Mouse (Mus musculus) forebrain, embryonic 11.5 days (tissue): ENCODE results near the gene Dscam. TPM values are rescaled to one million over a fixed set of nuclear protein-coding genes. Genes with fewer than 3 reads are reported as not detected.

Experiments
- ATAC-seq: fragments of 200-750 bp; cut with Nextera tagmentation; replicated peaks from 2 replicates; pipeline ENCODE4 v1.8.0; 2017; ENCODE audit warnings: moderate TSS enrichment; ENCODE audit not compliant: low FRiP score
- DNase-seq: peaks from one replicate; pipeline ENCODE4 v3.0.0-alpha.2; 2017; ENCODE audit warnings: low spot score
- H3K27ac ChIP-seq: fragments of 300-500 bp; sonication (generic); 2 replicates; pipeline ENCODE4 v1.5.1; 2014; ENCODE audit warnings: low read depth, low read length
- H3K27me3 ChIP-seq: fragments of 300-500 bp; sonication (generic); 2 replicates; pipeline ENCODE4 v1.6.1; 2014; ENCODE audit warnings: mild to moderate bottlenecking, low read length, mixed read lengths; ENCODE audit not compliant: control insufficient read depth, insufficient read depth
- H3K36me3 ChIP-seq: fragments of 300-500 bp; sonication (generic); 2 replicates; pipeline ENCODE4 v1.6.1; 2014; ENCODE audit warnings: mild to moderate bottlenecking, low read length, moderate library complexity, mixed read lengths; ENCODE audit not compliant: control insufficient read depth, insufficient read depth
- H3K4me1 ChIP-seq: fragments of 300-500 bp; sonication (generic); replicated peaks from 2 replicates; pipeline ENCODE4 v1.6.1; 2014; ENCODE audit warnings: low read length, mixed read lengths; ENCODE audit not compliant: control insufficient read depth, insufficient read depth
- H3K4me2 ChIP-seq: fragments of 300-500 bp; sonication (generic); 2 replicates; pipeline ENCODE4 v1.6.1; 2014; ENCODE audit warnings: low read depth, mild to moderate bottlenecking, low read length, moderate library complexity, mixed read lengths; ENCODE audit not compliant: severe bottlenecking
- H3K4me3 ChIP-seq: fragments of 300-500 bp; sonication (generic); 2 replicates; pipeline ENCODE4 v1.5.1; 2014; ENCODE audit warnings: low read depth, low read length
- H3K9ac ChIP-seq: fragments of 300-500 bp; sonication (generic); 2 replicates; pipeline ENCODE4 v1.6.1; 2014; ENCODE audit warnings: low read length
- H3K9me3 ChIP-seq: fragments of 300-500 bp; sonication (generic); 2 replicates; pipeline ENCODE4 v1.6.1; 2016; ENCODE audit warnings: low read length, mixed read lengths; ENCODE audit not compliant: control insufficient read depth
- WGBS: fragments of 180-500 bp; shearing (Covaris S2); extraction: QIAGEN DNeasy Blood & Tissue Kit; methylation state at CpG from one replicate; pipeline ENCODE4 v1.1.7; 2014; 5-methylcytosine and 5-hydroxymethylcytosine counted together
- polyA plus RNA-seq: library from polyadenylated mRNA; unstranded; fragments of >200 nt; fragmentation: Nextera tagmentation; extraction: Ambion mirVana; gene quantifications from 2 replicates; pipeline ENCODE4 v1.2.1, GENCODE M21; 2014

Dscam gene
- polyA plus RNA-seq, 1 experiment from 2014 or later, result 0.88 TPM

- Histone ChIP-seq H3K36me3 (no peaks in the 10 kb centered on the region), H3K4me3 (no peak overlapping the region), H3K9me3 (no peaks in the 10 kb centered on the region), H3K4me1 (no peaks in the 10 kb centered on the region), H3K27ac (no peak overlapping the region), H3K4me2 (no peak overlapping the region), H3K27me3 (no peaks in the 10 kb centered on the region), H3K9ac (no peak overlapping the region)
- WGBS, result 91% methylated on average over 2 of the region's 2 CpGs
- no peak for ATAC-seq
- no peak for DNase-seq
Measured at GRCm38 (mm10) chr16:97096709-97097108, 73.8 kb downstream of the Dscam start.

DNA sequence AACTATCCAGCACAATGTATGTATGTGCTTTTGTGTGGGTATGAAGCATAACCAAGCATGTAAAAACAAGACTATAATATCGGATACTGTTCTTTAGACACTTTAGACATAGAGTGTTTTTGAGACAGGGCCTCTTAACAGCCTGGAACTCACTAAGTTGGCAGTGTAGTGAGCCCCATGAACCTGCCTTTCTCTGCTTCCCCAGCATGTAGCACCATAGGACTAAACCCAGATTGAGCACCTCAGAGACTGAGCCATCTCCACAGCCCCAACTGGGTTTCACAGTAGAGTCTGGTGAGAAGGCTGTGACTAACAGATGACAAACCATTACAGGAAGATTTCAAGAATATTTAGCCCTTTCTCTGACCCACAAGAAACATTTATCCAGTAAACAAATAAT, 75.1 kb downstream of the Dscam start:
- H3K9ac ChIP-seq, result no peak overlapping the region
- DNase-seq (no peak), ATAC-seq (no peak)
- H3K4me2 ChIP-seq, result no peak overlapping the region
- WGBS, result 93% methylated on average over 1 of the region's 1 CpGs
- H3K4me1 ChIP-seq, result no peaks in the 10 kb centered on the region
- H3K27me3 ChIP-seq, result no peaks in the 10 kb centered on the region
- no peak overlapping the region for H3K4me3 ChIP-seq
- no peaks in the 10 kb centered on the region for H3K36me3 ChIP-seq
- no peak overlapping the region for H3K27ac ChIP-seq
- H3K9me3 ChIP-seq, result no peaks in the 10 kb centered on the region

GRCm38 (mm10) chr16:97089339-97089738, 81.2 kb downstream of the Dscam start:
- no peak for DNase-seq
- no peak overlapping the region for H3K4me3 ChIP-seq
- no peaks in the 10 kb centered on the region for H3K36me3 ChIP-seq
- no peaks in the 10 kb centered on the region for H3K9me3 ChIP-seq
- ATAC-seq, result no peak
- no peaks in the 10 kb centered on the region for H3K4me1 ChIP-seq
- 66% methylated on average over 3 of the region's 3 CpGs for WGBS
- no peak overlapping the region for H3K9ac ChIP-seq
- H3K27me3 ChIP-seq, result no peaks in the 10 kb centered on the region
- no peak overlapping the region for H3K4me2 ChIP-seq
- H3K27ac ChIP-seq, result no peak overlapping the region

GRCm38 (mm10) chr16:97083694-97084093, 86.9 kb downstream of the Dscam start:
- Histone ChIP-seq H3K36me3 (no peaks in the 10 kb centered on the region), H3K4me2 (no peak overlapping the region), H3K27ac (no peak overlapping the region), H3K9me3 (no peaks in the 10 kb centered on the region), H3K9ac (no peak overlapping the region), H3K4me3 (no peak overlapping the region), H3K4me1 (no peaks in the 10 kb centered on the region), H3K27me3 (no peaks in the 10 kb centered on the region)
- 82% methylated on average over 2 of the region's 2 CpGs for WGBS
- no peak for ATAC-seq
- no peak for DNase-seq

DNA sequence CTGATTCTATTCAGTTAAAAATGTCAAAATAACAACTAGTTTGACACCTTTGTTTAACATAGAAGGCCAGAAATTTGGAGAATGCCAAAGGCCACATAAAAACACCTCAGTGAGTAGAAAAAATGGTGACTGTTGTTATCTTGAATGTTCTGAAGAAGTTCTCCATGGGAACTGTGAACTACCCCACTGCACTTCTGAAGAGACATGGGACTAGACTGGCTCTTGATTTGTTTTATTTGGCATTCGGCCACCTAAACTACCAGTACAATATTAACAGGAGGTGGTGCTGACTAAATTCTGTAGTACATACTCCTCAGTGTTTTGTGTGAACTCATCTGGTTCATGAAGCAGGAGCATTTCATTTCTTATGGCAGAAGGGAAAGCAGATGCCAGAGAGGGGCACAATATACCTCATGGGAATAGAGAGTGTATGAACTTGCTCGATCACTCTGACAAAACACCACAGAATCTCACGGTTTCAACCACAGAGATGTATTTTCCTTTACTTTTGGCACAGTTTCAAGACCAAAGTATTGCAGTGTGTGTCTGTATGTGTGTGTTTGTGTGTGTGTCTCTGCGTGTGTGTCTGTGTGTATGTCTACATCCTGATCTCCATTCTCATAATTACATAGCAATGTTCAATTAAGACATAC, 94.5 kb downstream of the Dscam start:
- Histone ChIP-seq H3K27me3 (no peaks in the 10 kb centered on the region), H3K4me1 (no peaks in the 10 kb centered on the region), H3K27ac (no peak overlapping the region), H3K4me3 (no peak overlapping the region), H3K9ac (no peak overlapping the region), H3K9me3 (no peaks in the 10 kb centered on the region), H3K4me2 (no peak overlapping the region), H3K36me3 (no peaks in the 10 kb centered on the region)
- WGBS, result 87% methylated on average over 4 of the region's 4 CpGs
- ATAC-seq (no peak), DNase-seq (no peak)

GRCm38 (mm10) chr16:97075137-97075902, 95.2 kb downstream of the Dscam start:
- WGBS, result 74% methylated on average over 6 of the region's 6 CpGs
- no peak for ATAC-seq
- no peak for DNase-seq
- H3K4me2 ChIP-seq, result no peak overlapping the region
- H3K36me3 ChIP-seq, result no peaks in the 10 kb centered on the region
- H3K27me3 ChIP-seq, result no peaks in the 10 kb centered on the region
- no peaks in the 10 kb centered on the region for H3K4me1 ChIP-seq
- H3K9ac ChIP-seq, result no peak overlapping the region
- H3K27ac ChIP-seq, result no peak overlapping the region
- no peak overlapping the region for H3K4me3 ChIP-seq
- H3K9me3 ChIP-seq, result no peaks in the 10 kb centered on the region

GRCm38 (mm10) chr16:97073847-97074246, 96.7 kb downstream of the Dscam start:
- Histone ChIP-seq H3K4me3 (no peak overlapping the region), H3K27me3 (no peaks in the 10 kb centered on the region), H3K4me1 (no peaks in the 10 kb centered on the region), H3K9ac (no peak overlapping the region), H3K36me3 (no peaks in the 10 kb centered on the region), H3K27ac (no peak overlapping the region), H3K9me3 (no peaks in the 10 kb centered on the region), H3K4me2 (no peak overlapping the region)
- DNase-seq (no peak), ATAC-seq (no peak)
- 100% methylated on average over 1 of the region's 1 CpGs for WGBS

DNA sequence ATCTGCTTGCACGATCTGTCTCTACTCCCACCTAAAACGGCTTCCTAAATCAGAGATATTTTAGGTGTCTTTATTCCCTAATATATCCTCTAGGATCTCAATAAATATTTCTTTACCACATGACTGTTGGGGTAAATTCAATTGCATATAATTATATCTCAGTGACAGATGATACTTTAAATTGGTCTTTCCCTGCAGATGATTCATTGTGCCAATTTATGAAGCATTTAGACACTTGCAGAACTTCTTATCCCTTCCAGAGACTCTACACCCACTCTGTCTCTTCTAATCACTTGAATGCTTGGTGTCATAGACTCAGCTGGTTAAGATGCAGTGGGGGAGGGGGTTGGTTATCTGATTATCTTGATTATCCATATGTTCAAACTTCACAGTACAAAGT, 97.9 kb downstream of the Dscam start:
- H3K4me2 ChIP-seq, result no peak overlapping the region
- no peaks in the 10 kb centered on the region for H3K9me3 ChIP-seq
- no peak for DNase-seq
- no peaks in the 10 kb centered on the region for H3K4me1 ChIP-seq
- no peak overlapping the region for H3K27ac ChIP-seq
- no peaks in the 10 kb centered on the region for H3K27me3 ChIP-seq
- no peak for ATAC-seq
- 98% methylated on average over 2 of the region's 2 CpGs for WGBS
- H3K4me3 ChIP-seq, result no peak overlapping the region
- H3K9ac ChIP-seq, result no peak overlapping the region
- no peaks in the 10 kb centered on the region for H3K36me3 ChIP-seq

GRCm38 (mm10) chr16:97066856-97067255, 103.7 kb downstream of the Dscam start:
- Histone ChIP-seq H3K4me1 (no peaks in the 10 kb centered on the region), H3K36me3 (no peaks in the 10 kb centered on the region), H3K27ac (no peak overlapping the region), H3K4me2 (no peak overlapping the region), H3K27me3 (no peaks in the 10 kb centered on the region), H3K4me3 (no peak overlapping the region), H3K9ac (no peak overlapping the region), H3K9me3 (no peaks in the 10 kb centered on the region)
- WGBS, result 68% methylated on average over 4 of the region's 4 CpGs
- ATAC-seq, result no peak
- DNase-seq, result no peak
